Mouse (Mus musculus) adrenal gland, postnatal 14 days (tissue): ENCODE results near the gene Rab3gap2. TPM values are rescaled to one million over a fixed set of nuclear protein-coding genes. Genes with fewer than 3 reads are reported as not detected.

Source experiments
- DNase-seq: peaks from one replicate; pipeline ENCODE4 v3.0.0; 2021; ENCODE audit warnings: mixed read lengths
- total RNA-seq: library from RNA; stranded (reverse); gene quantifications from 2 replicates; pipeline ENCODE4 v1.2.3, GENCODE M21; 2021

Rab3gap2 gene
- total RNA-seq, 1 experiment from 2014 or later, result 38.6 TPM

DNA sequence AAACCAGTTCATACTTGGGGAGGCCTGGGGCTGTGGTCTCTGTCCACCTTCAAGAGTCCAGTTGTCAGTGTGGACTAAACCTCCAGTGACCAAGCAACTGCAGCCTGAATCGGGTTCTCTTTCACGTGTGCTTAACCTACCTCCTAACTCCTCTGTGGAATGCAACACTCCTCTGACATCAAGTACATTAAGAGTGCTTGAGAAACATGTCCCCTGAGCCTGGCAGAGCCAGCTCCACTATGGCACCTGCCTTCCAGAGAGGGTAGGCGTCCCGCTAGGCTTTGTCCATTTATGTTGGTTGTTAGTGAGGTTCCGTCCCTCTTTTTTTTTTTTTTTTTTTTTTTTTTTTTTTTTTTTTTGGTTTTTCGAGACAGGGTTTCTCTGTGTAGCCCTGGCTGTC is 23.0 kb downstream of the Rab3gap2 start:
- DNase-seq, result no peak

DNA sequence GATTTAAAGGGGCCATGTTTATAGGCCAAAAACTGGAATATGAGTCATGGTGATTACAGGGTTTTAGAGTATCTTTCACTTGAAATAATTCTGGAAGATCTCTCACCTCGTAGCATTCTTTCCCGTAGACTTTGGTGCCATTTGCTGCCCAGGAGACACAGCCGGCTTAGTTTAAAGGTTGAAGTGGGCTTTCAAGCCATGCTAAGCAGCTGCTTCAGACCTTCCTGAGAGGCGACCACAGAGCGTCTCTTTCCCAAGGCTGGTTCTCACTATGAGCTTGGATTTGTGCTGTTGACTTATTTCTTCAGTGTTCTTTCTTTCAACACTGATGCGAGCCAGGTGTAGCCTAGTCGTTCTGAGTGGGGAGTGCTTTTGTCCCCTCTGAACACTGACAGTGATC is 23.8 kb downstream of the Rab3gap2 start:
- no peak for DNase-seq

DNA sequence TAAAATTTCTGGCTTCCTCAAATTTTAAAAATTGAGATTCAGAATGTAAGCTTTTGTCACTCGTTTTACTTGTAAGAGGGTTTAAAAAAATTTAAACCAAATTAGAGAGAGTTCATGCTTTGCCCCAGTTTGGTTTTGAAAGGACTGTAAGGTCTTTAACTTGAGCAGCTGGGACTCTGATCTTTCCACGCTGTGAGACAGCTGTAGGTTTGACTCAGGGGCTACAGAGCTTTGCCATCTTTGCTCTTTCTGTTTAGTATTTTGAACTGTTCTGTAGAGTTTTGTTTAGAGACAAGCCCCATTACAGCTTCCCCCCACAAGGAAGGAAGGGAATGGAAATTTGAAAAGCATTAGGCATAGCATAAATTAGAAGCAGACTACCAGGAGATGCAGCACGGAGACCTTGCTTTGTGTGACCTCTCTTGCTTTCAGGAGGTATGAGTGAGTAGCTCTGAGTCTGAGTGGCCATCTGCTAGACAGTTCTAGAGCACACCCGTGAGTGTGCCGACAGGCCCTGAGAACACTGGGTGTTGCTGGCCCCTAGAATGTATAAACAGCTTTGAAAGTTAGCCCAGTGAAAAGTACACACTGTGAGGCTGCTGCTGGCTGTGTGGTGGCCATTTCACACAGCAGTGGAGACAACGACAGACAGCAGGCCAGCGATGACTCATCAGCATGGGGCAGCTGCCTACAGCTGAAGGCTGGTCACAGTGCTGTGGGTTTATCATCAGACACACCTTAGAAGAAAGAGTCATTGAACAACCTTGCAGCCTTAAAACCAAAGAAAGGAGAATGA is 25.7 kb downstream of the Rab3gap2 start:
- DNase-seq, result peak; percentile 70

DNA sequence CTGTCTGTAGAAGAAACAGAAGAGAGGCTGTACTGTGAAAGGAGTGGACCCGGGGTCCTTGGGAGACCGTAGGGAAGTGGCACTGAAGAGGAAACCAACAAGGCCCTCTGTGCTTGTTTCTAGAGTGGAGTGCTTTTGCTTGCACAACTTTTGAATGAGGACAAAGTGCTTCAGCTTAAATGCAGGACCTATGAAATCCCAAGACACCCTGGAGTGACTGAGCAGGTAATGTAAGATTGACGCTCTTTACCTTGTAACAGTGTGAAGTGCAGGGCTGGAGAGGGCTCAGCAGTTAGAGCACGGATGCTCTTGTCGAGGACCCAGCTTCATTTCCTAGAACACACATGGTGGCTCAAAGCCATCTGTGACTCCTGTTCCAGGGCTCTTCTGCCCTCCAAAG is 31.9 kb downstream of the Rab3gap2 start:
- DNase-seq, result no peak

DNA sequence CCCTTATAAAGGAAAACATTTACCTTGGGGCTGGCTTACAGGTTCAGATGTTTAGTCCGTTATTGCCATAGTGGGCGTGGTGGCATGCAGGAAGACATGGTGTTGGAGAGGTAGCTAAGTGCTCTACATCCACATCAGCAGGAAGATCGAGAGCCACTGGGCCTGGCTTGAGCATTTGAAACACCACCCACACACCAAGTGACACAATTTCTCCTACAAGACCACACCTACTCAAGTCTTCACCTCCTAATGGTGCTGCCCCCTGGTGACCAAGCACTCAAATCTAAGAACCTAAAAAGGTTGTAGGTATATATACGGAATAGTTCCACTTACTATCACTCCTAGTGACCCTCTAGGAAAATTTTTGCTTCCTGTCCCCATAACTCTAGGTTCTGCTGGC is 32.6 kb downstream of the Rab3gap2 start:
- DNase-seq, result no peak

DNA sequence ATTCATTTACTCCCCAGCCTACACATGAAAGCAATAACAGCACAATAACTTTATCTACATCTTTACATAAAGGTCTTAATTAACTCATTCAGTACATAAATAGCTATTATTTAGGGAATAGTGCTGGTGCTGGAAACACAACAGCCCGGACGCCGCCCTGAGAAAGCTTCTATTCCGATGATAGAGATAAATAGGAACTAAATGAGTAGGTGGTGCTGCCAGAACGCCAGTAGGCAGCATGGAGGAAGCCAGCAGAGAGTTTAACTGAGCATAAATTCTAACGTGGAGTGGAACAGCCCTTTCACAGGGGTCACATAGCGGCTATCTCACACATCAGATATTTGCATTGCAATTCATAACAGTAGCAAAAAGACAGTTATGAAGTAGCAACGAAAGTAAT is 39.1 kb downstream of the Rab3gap2 start:
- DNase-seq, result no peak

DNA sequence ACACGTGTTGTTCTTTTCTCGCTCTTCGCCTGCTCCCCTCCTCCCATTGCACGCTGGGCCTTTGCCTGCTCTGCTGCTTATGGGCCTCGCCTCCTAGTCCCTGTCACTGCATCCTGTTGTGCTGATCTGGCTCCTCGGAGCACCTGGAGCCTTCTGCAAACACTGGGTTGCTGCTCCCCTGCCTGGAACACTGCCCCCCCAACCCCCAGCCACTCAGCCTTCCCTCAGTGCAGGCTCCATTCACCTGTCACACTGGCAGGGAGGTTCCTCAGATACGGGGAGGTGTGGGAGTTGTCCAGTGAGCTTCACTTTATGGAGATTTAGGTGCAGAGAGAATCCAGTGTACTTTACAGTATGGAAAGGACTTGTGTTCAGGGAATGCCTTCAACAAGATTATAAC is 41.5 kb downstream of the Rab3gap2 start:
- no peak for DNase-seq

DNA sequence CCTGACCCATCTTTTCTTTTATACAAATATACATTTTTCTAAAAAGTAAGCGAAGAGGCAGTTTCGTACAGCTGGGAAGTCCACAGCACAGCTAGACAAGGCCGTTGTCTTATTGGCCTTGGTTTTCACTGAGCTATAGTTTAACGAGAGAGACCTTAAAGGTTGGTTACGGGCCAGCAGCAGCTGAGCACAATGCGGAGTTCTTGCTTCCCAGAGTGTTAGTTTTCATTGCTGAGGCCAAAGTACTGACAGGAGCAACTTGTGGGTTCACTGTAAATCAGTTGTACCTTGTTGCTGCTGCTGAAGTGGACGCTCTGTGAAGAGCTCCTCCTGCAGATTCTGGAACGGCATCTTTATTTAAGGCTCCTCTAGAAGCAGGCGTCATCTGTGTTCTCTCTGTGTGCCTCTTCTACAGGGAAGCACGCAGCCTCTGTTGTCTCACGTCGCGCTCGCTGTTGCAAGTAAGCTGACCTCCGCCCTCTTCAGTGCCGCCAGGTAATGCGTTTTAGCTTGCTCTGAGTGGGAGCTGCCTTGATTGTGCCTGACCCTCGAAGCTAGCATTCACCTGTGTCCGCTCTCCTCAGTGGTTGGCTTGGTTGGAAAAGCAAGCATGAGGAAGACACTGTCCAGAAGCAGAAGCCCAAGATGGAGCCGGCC is 43.6 kb downstream of the Rab3gap2 start:
- no peak for DNase-seq

DNA sequence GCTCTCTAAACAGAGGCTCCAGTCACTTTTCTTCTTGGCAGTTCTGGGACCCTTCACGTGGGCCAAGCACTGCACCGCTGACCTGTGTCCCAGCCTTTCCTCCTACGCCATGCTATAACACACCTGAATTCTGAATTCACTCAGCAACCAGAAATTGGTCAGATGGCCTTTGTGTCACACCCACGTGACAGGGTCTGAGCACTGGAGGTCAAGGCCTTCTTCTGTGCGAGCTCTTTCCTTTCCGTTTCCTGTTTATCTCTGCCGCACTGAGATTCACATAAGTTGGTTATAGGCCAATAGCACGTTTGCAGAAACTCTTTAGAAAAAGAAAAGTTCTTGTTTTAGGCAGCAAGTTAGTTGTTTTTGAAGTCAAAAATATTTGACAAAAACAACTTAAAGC is 44.8 kb downstream of the Rab3gap2 start:
- no peak for DNase-seq

DNA sequence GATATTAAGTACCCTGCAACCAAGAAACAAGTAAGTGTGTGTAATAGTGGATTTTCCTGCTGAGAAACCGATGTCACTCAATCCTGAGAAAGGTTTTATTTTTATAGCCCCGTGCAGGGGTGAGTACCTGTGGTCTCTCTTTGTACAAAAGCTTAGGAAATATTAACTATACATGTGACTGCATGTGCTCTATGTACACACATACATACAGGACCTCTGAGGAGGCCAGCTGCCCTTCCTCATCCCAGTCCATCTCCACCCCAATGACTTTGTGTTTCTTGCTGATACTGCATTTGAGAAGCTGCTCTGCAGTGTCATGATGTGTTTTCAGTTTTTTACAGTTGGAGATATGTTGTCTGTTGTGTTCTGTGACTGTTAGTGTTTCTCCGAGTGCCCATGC is 48.4 kb downstream of the Rab3gap2 start:
- DNase-seq, result no peak

DNA sequence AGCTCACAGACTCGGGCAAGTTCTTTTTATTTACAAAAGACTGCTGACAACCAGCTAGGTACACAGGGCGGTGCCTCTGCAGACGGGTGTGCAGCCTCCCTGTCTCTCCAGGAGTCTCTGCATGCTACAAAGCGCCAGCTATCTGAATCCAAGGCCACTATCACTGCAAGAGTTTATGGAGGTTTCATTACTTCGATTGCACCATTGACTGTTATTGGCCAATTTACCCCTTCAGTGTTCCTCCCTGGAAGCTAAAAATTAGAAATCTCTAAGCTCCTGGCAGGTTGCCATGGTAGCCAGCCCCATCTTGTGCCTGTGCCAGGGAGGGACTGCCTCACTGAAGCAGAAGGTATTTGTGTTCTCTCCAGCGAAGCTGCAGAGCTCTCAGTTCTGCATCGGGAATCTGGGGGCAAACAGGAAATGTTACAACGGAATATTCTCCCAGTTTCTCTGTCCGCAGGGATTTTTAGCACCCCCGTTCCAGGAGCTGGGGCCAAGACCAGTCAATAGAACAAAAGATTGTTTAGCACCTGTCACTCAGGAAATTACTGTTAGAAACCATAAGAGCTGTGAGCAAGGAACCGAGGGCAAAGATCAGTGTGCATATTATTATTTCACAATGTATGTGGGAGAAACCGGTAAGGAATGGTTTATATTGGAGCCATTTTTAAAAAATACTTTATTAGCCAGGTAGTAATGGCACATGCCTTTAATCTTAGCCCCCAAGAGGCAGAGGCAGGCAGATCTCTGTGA is 49.4 kb downstream of the Rab3gap2 start:
- DNase-seq, result peak; percentile 74

DNA sequence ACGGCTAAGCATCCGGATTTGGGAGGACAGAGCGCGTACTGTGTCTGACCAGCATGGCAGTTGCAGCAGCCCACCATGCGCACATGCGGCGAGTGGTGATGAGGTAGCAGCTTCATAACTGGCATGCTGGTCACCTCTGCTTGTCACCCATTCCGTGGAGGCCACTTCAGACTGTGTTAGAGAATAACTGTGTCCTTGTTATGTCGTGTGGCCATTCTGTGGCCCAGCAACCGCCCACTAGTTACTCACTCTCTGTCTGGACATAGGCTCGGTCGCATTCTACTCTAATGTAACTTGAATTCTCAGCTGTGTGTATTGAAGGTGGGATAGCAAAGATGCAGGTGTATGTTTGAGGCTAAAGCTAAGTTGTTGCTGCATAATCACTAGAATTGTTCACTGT is 51.4 kb downstream of the Rab3gap2 start:
- no peak for DNase-seq

DNA sequence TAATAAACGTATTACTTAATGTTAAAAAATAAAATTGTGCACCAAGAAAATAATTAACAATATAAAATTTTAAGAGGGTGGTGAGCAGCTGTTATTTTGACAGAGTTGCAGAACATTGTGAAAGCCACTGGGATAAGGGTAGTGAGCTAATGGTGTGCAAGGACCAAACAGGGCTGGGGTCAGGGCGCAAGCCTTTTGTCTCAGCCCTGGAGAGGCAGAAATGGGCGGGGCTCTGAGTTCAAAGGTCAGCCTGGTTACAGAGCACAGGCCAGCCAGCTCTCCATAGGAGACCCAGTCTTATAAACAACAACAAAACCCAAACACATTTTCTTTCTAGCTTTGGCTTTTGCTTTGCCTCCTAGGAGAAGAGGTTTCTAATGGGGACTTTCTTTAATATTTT is 52.8 kb downstream of the Rab3gap2 start:
- peak; percentile 65 for DNase-seq

DNA sequence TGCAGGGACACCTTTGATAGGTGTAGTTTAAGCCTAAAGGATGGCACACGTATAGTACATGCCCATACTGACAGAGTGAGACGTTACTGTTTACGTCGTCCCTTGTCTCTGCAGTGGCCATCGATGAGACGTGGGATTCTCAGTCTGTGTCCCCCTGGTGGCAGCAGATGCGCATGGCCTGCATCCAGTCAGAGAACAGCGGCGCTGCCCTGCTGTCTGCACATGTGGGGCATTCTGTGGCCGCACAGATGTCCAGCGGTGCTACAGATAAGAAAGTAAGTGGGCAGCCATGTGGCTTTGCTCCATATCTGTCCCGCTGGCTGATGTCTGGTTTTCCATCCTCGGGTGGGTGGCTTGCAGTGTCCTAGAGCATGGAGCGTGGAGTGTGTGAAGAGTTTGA is 58.6 kb downstream of the Rab3gap2 start:
- peak; percentile 75 for DNase-seq

DNA sequence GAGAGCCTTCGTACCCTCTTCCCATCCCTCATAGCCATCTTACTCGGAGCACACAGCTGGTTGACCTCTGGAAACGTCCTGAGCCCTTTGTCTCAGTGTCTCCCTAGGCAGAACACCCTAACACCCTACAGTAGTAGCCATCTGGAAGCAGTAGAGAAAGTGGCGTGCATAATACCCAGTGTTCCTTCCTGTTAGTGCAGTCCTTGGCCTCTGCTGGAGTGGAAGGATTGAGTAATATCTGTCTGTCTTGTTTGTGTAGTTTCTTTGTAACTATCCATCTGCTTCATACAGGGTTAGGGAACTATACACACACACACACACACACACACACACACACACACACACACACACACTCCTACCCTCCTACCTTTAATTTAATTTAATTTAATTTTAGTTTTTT is 64.8 kb downstream of the Rab3gap2 start:
- no peak for DNase-seq

DNA sequence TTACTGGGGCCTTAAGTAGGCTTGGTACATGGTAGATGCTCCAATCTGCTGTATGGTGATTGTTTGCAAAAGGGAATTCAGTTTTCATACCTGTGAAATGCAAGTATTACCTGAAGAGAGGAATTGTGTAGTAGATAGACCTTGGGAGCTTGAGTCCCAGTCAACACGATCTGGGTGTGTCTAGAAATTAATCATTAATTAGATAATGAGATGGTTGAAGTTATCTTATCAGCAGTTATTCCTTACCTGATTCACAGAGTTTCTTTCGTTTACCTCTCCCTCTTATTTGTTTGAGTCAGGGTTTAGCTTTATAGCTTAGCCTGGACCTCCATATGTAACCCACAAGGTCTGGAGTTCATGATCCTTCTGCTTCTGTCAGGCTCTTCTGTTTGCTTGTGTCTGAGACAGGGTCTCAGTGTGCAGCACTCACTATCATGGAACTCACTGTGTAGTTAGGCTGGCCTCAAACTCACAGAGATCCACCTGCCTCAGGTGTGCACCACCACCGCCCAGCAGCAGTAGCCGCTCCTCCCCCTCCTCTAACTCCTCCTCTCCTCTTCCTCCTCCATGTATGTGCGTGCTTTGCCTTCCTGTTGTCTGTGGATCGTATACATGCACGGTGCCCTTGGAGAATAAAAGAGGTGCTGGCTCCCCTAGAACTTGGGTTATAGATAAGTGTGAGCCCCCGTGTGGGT is 66.6 kb downstream of the Rab3gap2 start:
- DNase-seq, result no peak

DNA sequence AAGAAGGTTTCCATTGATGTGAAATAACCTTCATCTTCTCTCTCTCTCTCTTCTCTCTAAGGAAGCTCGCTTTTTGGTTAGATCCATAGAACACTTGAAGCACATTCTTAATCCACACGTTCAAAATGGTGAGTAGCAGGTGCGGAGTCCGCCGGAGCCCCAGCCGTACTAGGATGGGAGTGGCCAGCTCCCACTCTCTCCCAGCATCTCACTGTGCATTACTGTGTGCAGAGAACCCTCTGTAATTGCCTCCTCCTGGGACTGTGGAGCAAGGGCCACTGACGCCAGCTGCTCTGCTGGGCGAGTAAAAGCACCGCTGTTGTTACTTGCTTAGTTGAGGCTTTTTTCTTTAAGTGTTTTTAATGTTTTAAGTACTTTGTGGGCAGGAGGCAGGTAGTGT is 67.5 kb downstream of the Rab3gap2 start:
- no peak for DNase-seq

DNA sequence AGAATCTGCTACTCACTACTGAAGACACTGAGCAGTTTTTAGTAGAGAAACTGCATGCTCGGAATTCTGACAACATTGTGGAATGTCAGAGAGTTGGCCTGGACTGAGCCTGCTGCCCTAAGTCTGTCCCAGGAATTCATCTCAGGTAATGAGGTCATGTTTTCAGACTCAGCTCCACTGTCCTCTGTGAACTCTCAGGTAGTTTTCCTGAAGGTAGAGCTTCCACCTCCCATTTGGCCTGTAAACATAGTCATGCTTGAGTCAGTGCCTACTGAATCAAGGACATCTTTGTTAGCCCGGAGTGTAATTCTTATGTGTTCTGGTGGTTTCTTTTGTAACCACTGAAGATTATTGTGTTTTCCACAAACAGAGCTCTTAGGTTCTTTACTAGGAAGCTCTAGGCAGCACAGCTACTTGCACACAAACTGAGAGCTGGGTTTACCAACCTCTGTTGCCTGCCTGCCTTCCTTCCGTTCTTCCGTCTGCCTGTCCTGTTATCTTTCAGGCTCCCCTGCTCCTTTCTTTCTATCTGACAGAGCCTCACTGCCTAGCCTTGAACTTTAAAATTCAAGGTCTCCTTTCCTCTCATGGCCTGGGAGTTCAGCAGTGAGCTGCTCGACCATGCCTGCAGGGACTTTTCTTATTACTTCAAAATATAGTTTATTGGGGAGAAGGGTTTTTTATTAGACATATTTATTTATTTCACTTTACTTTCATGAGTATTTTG is 71.1 kb downstream of the Rab3gap2 start:
- peak; percentile 62 for DNase-seq

DNA sequence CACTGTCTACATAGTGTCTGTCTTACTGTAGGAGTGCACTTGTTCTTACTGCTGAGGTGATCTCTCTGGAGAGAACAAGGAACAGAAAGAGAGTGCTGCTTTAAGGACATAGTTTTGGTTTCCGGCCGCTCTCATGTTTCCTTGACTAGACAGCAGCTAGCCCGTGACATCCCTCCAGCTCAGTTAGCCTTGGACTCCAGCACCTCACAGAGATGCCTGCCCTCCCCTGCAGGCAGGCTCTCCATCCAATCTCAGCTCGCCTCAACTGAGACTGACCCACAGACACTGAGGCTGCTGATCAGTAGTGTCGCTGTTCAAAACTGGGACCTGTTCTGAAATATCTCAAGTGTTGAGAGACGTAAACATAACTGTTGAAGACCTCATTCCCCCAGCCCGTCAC is 72.1 kb downstream of the Rab3gap2 start:
- peak; percentile 53 for DNase-seq

DNA sequence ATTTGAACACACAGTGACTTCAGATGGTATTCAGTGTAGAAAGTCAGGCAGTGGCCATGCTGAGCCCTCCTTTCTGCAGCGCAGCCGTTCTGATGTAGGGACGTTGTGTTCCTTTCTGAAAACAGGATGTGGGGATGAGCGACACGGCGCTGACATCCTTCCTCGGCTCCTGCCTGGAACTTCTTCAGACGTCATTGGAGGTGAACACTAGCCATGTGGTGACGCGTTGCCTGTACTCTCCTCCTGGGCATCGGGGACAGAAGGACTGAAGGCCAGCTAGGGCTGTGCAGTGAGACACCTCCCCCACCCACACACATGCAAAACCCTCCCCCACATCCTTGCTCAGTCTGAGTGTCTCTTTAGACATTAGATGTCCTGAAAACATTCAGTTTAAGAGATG is 73.1 kb downstream of the Rab3gap2 start:
- peak; percentile 72 for DNase-seq

DNA sequence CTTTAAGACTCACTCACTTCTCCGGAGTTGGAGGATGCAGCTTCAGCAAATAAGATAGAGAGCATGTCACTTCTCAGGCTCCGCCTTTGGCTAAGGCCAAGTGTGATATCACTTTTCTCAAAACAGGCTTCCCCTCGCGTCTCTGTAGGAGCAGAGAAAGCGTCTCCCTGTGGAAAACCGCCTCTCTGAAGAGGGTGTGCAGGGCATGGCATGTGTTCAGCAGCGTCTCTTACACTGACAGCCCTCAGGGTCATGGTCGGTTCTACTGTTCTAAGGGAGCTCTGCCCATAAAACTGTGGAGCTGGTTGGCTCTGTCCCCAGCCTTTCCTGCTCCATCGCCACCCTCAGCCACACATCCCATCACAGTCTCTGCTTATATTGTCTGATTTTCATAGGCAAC is 75.4 kb downstream of the Rab3gap2 start:
- no peak for DNase-seq

DNA sequence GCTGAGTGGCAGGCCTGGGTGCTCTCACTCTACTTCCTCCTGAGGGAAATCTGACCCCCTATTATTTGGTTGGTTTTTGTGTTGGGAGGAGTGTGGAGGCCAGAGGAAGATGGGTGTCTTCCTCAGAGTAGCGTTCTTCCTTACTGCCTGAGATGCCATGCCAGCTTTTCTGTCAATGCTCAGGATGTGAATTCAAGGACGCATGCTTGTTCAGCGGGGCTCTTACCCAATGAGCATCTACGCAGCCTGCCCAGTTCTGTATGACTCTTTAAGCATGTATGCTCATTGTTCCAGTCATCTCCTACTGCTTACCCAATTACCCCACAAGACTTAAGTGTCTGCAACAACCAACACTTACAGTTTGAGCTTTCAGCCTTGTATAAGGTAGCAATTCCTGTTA is 76.7 kb downstream of the Rab3gap2 start:
- DNase-seq, result no peak
